Mouse (Mus musculus): ENCODE data around the gene D930007J09Rik. TPM values are rescaled to one million over a fixed set of nuclear protein-coding genes. Genes with fewer than 3 reads are reported as not detected.

Gene D930007J09Rik
- total RNA-seq, 2 experiments from 2014 or later: not detected

- intact Hi-C loops (cut with DNase I; ENCODE audit: low total_unique reads): no loop called here
- no peak for DNase-seq
Measured at GRCm38 (mm10) chr13:32823126-32823525, 20.5 kb upstream of the D930007J09Rik start.

GRCm38 (mm10) chr13:32821671-32822070 is 19.0 kb upstream of the D930007J09Rik start:
- intact Hi-C loops (cut with DNase I; ENCODE audit: low total_unique reads): no loop called here

DNA sequence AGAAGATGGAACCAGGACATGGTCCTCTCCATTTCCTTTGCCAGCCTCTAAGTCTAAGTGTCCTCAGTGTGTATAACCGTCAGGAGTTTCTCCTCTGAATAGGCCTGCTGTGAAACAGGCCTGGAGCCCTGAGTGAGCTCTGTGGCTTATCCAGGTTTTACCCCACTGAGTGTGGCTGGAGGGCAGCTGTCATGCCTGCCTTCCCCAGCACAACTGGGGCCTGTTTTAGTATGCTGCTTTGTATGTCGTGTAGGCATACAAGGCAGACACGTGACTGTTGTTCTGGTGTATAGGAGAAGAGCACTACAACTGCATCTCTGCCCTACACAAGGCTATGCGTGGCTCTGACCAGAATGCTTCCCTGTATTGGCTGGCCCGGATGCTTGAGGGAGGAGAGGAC is 17.3 kb upstream of the D930007J09Rik start:
- intact Hi-C loops (cut with DNase I; ENCODE audit: low total_unique reads): no loop called here
- DNase-seq: no peak

More at GRCm38 (mm10) chr13:32821671-32822070, 19.0 kb upstream of the D930007J09Rik start:
- DNase-seq: no peak

- DNase-seq: no peak
- intact Hi-C loops (cut with DNase I; ENCODE audit: low total_unique reads): no loop called here
Measured at GRCm38 (mm10) chr13:32819241-32819640, 16.6 kb upstream of the D930007J09Rik start.

GRCm38 (mm10) chr13:32807624-32808023 is 5.0 kb upstream of the D930007J09Rik start:
- intact Hi-C loops (cut with DNase I; ENCODE audit: low total_unique reads): no loop called here
- no peak for DNase-seq

- intact Hi-C loops (cut with DNase I; ENCODE audit: low total_unique reads): no loop called here
Measured at GRCm38 (mm10) chr13:32806820-32807219, 4.2 kb upstream of the D930007J09Rik start.

DNA sequence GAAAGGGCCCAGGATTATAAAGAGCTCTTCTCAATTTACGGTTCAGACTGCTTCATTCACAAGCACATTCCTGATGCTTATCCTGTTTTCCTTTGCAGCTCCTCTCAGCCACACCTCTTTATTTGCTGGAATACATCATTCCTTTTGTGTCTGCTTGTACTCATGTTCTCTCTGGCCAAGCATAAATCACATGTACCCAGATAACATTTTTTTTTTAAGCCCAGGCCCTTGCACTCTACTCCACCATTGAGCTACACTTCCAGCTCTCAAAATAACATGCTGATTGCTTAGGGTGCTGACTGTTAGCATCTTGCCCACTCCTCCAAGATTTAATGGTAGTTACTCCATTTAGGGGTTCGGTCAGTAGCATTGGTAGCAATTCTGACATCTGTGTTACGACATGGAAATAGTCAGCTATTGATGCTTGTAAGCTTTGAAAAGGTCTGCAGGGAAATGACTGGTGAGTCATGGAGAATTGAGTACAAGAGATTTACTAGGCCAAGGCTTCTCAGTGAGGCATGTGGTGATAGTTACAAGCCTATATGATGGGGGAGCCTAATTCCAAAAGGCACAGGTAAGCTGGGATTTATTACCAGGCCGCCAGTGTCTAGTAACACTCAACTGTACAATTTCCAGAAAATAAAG is 1.2 kb upstream of the D930007J09Rik start:
- no peak for DNase-seq
- intact Hi-C loops (cut with DNase I; ENCODE audit: low total_unique reads): no loop called here

More at GRCm38 (mm10) chr13:32806820-32807219, 4.2 kb upstream of the D930007J09Rik start:
- peak; percentile 49 for DNase-seq

- DNase-seq: peak; percentile 97
- intact Hi-C loops (cut with DNase I; ENCODE audit: low total_unique reads): no loop called here
Measured at GRCm38 (mm10) chr13:32801693-32802221, 892 bp downstream of the D930007J09Rik start, which contains the start of gene Wrnip1. TSS of gene Wrnip1 (plus strand) at chr13:32802038.

DNA sequence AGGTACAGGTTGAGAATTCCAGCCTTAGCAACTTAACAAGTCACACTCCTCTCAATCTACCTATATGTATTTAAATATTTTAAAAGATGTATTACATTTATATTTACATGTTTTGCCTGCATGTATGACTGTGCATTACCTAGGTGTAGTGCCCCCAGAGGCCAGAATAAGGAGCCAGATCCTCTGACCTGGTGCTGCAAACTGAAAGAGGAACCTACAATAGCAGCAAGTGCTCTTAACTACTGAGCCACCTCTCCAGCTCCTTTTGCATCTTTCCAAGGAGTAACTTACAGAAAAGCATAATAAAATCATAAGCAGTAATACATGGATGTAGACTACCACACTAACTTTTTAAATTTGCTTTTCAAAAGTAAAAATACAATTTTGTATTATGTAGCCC is 1.8 kb downstream of the D930007J09Rik start:
- intact Hi-C loops (cut with DNase I; ENCODE audit: low total_unique reads): no loop called here
- no peak for DNase-seq

GRCm38 (mm10) chr13:32799131-32799530 is 3.5 kb downstream of the D930007J09Rik start:
- no peak for DNase-seq
- intact Hi-C loops (cut with DNase I; ENCODE audit: low total_unique reads): no loop called here

DNA sequence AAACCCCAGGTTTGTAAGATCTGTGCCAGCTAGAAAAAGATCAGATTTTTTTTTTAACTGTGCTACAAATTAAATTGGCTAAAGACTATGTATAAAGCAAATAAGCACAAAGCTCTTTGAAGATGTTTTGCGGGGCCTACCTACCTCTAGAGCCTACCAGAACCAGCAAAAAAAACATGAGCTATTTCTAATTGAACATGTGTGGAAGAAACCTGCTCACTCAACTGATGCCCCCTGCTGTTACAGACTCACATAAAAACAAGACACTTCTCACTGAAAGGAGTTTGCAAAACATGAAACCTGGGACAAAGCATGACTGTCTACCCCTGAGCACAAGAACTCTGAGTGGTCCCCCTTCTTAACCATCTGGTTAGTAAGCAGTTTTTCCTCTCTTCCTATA is 5.6 kb downstream of the D930007J09Rik start:
- intact Hi-C loops (cut with DNase I; ENCODE audit: low total_unique reads): no loop called here
- DNase-seq: no peak

- intact Hi-C loops (cut with DNase I; ENCODE audit: low total_unique reads): no loop called here
Measured at GRCm38 (mm10) chr13:32795166-32795565, 7.5 kb downstream of the D930007J09Rik start.

GRCm38 (mm10) chr13:32794619-32795018 is 8.0 kb downstream of the D930007J09Rik start:
- peak; percentile 28 for DNase-seq
- intact Hi-C loops (cut with DNase I; ENCODE audit: low total_unique reads): no loop called here

More at GRCm38 (mm10) chr13:32795166-32795565, 7.5 kb downstream of the D930007J09Rik start:
- DNase-seq: no peak

- DNase-seq: no peak
- intact Hi-C loops (cut with DNase I; ENCODE audit: low total_unique reads): no loop called here
Measured at GRCm38 (mm10) chr13:32789781-32790180, 12.9 kb downstream of the D930007J09Rik start.

DNA sequence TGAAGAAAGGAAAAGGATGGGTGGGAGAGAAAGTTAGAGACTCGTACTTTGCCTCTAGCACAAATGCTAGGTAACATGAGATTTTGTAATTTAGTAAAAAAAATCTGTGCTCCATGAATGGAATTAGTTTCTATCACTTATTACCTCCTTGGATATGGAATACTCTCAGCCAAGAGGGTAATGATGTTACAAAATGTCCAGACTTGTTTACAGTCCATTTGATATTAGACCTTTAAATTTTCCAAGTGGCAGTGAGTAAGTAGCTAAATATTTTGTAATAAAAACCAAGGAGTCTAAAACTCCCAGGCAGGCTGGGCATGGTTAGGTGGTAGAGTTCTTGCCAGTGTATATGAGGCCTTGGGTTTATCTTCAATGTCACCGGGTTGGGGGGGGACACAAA is 15.1 kb downstream of the D930007J09Rik start:
- intact Hi-C loops (cut with DNase I; ENCODE audit: low total_unique reads): no loop called here
- no peak for DNase-seq

DNA sequence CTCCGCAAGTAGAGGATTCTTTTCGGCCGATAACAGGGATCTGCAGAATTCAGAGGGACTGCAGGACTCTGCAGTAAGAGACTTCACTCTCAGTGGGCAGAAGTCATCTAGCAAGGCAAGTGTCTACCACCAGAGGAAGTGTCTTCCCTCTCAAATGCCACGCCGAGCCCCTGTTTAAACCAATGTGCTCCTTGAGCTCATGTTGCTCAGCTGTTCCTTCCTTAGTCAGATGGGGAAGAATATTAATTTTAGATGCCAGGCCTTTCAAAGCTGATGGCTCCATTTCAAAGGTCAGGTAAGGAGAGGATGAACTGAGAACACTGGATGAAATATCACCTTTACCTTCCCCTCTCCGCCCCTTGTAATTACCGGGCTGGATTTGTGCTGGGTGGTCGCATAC is 18.8 kb downstream of the D930007J09Rik start, which contains the start of gene Mylk4:
Gene Mylk4 (minus strand): TSS at position 139 of the 400 bp plus-strand sequence.
- intact Hi-C loops (cut with DNase I; ENCODE audit: low total_unique reads): no loop called here
- no peak for DNase-seq

DNA sequence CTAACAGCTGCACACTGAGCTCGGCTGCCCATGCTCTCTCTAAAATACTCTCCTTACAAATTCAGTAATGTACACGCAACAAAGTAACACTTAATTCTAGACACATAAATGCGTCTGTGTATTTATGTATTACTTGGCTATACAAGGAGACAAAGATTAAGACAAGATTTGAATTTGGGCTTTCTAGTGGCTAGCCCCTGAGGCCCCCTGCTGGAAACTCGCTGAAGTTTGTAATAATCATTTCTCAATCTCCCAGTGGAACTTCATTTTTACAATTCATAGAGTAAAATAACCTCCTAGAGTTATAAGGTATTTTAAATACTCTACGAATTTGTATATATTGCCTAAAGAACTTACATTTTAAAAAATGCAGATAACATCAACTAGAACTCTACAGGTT is 19.6 kb downstream of the D930007J09Rik start:
- intact Hi-C loops (cut with DNase I; ENCODE audit: low total_unique reads): no loop called here
- DNase-seq: no peak

DNA sequence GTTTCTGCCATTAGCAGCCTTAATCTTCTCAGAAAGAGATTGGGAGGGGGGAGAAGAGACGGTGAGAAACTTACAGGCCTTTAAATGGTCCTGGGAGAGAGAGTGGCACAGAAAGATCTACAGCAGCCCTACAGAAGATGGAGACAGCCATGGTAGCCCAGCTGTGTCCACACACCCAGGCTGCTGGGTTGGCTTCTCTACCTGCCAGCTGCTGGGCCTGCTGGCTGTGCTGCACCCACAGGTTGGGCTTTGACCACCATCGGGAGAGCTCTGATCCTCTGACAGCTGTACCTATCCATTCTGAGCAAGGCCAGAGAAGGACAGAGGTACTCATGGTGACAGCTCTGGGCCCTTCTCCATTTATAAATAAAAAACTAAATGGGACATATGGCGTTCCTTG is 23.8 kb downstream of the D930007J09Rik start:
- DNase-seq: no peak
- intact Hi-C loops (cut with DNase I; ENCODE audit: low total_unique reads): no loop called here

DNA sequence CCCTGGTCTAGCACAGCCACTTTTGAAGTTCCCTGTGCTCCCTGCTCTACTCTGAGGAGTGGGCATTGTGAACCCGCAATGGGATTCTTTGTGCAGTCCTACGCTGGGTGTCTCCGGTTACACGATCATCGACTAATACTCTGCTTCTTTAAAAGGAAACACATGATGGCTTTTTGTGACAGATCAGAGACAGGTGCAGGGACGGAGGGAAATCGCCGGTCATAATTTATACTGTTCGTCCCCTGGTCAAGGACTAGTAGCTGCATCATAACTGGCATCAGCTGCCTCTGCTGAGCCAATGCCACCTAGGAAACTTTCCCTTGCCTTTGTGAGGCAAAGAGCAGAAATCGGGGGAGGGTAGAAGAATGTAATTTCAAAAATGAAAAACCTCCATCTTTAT is 26.3 kb downstream of the D930007J09Rik start:
- no peak for DNase-seq
- intact Hi-C loops (cut with DNase I; ENCODE audit: low total_unique reads): no loop called here

DNA sequence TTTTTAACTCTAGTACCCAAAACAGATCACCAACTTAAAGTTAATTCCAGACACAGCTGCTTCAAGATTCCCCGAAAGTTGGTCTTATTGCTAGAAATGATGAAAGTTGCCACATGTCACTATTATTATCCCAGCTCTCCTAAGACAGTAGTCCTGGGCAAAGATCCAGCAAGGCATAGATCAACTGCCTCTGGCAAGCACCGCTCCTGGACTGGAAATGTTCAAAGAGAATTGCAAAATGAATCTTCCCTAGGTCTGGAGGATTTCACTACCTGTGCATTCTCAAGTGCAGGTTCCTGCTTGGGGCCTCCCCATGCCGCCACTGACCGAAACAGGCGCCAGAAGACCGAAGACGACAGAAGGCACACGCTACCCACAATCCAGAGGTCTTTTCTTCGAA is 26.8 kb downstream of the D930007J09Rik start:
- no peak for DNase-seq
- intact Hi-C loops (cut with DNase I; ENCODE audit: low total_unique reads): no loop called here

DNA sequence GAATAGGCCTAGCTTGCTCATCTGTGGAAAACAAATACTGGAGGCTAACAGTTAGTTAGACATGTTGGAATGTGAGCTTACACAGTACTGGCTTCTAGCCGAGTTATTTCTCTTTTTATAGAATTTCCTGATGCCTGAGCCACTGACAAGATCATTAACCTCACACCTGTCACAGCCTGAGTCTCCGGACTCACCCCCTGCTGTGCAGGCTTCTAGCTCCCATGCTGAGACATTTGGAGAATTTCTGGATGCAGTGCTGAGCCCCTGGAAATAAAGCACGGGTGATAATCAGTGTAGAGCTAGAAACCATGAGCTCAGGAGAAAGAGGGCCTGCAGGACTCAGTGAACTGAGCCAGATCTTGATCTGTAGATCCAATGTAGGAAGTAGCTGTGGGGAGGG is 32.7 kb downstream of the D930007J09Rik start:
- intact Hi-C loops (cut with DNase I; ENCODE audit: low total_unique reads): no loop called here
- DNase-seq: no peak

Measured in gastrocnemius, postnatal 14 days (tissue).